Mouse (Mus musculus) adrenal gland, adult 10 weeks (tissue): Measurements from ENCODE around the gene Pold2. TPM values are rescaled to one million over a fixed set of nuclear protein-coding genes. Genes with fewer than 3 reads are reported as not detected.

Source experiments
- polyA plus RNA-seq: library from polyadenylated mRNA; stranded (reverse); fragments of 350-450 nt; fragmentation: Illumina TruSeq; extraction: RNeasy Lipid Tissue Mini Kit (QIAGEN cat#74804); gene quantifications from one replicate; pipeline ENCODE4 v1.2.3, GENCODE M21; 2014; ENCODE audit warnings: low read depth, low replicate concordance

Gene Pold2
- polyA plus RNA-seq, result 1.1 TPM

DNA sequence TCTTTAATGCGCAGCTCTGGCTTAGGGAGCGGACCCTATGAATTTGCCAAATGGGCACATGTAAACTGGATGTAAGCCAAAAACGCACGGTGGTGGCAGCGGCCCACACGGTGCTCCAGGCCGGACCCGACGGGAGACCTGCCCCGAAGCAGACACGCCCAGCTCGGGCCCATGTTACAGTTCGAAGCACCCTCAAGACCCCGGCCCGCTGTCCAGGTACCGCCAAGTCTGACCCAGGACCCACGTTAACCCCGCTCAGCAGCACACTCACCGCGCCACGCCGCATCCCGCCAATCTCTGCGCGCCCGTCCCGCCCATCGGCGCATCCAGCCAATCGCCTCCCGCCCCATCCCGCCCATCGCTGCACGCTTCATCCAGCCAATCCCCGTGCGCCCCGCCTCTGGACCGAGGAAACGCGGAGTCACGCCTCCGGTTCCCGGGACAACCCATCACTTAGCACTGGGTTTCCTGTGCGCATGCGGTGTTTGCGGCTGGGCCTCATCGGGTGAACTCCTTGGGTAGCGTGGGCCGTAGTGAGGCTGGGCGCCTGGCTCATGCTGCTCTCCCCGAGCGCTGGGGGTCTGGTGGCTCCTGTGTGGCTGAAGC lies at the start of gene Pold2:
Gene Pold2 (minus strand): TSS at position 372 of the 606 bp plus-strand sequence.

DNA sequence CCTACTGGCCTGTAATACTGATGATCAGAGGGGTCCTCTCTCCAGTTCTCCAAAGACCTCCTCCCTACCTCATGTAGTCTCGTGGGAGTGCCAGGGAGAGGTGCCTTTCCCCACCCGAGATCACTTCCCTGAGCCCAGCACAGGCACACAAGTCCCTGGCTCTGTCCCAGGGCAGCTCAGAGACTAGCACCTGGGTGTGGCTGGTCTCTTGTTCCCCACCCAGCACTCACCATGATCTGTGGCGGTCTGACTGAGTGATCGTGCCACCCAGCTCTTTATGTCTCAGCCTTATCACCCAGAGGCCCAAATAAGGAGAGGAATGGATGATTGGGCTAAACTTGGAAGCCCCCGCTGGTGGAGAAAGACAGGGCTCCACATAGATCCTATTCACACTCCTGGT lies 20.4 kb upstream of the Pold2 start, which contains the start of gene Myl7:
Gene Myl7 (minus strand): TSS at position 252 of the 400 bp plus-strand sequence.

DNA sequence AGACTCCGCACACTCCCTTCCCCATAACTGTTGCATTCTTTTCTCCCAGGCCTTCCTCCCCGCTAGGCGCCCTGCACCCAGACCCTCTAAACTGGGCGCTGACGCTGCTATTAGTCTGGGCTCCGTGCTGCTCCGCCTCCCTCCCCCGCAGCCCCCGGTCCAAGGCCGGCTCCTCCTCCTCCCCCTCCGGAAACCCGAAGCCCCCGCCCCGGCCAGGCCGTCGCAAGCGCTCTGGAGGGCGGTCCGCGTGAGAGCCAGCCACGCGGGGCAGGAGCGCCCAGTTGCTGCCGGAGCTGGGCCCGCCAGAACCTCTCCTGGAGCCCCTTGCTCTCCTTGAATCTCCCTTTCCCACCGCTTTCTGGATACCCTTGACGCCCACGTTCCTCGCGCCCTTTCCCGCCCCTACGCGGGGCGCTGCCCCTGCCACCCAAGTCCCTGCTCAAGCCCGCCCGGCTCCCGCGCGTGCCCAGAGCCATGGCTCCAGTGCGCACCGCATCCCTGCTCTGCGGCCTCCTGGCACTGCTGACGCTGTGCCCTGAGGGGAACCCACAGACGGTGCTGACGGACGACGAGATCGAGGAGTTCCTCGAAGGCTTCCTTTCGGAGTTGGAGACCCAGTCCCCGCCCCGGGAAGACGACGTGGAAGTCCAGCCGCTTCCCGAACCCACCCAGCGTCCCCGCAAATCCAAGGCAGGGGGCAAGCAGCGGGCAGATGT lies 16.3 kb downstream of the Pold2 start, which contains the start of gene Aebp1:
Gene Aebp1 (plus strand): TSS at position 270 of the 716 bp plus-strand sequence.

DNA sequence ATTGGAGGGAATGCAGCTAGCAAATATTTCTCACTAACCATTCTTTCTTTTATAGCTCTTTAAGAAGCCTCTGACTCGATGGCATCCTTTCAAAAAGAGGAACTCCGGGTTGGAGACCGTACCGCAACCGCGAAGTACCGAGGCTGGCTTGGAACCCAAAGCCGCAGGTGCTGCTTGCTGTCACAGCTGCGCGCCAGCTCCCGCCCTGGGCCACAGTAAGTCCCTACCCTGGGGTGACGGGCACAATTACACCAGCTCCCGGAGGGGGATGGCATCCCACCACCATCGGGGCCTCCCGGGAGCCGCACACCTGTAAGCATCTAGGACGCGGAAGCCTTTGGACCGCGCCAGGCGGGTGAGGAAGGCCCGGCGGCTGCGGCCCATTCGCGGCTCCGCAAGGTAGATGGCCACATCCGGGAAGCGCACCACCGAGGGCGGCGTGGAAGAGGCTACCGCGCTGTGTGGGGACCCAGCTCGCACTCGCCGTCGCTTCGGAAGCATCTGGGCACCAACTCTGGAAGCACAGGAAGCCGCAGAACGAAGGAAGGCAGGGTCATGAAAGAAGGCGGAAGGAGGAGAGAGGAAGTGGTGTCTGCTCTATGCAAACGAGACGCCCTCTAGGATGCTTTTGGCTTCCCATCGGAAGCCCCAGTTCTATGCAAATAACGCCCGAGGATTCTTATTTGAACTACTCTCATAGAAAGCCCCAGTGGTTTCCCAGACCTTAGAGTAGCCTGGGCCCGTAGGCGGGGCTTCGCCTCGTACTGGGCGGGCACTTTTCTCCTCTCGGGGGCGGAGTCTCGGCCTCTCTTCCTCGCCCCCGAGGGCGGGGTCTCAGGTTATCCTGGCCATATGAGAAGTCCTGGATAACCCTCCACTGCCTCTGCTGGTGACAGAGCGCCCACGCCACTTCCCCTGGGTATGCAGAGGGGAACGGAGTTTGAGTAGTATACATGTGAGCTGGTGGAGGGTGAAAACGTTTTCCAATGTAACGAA lies 40.5 kb downstream of the Pold2 start, which contains the start of gene Polm:
Gene Polm (minus strand): TSS at position 766 of the 996 bp plus-strand sequence.

Other genes with a start within 250 kb of the Pold2 start
- 10.4 TPM for gene Mrps24, start 162.6 kb downstream of the Pold2 start, polyA plus RNA-seq
- 7.7 TPM for gene Urgcp, start 115.9 kb downstream of the Pold2 start, polyA plus RNA-seq
- gene Dbnl, start 89.8 kb downstream of the Pold2 start, polyA plus RNA-seq, result 4.5 TPM
- gene Pgam2, start 74.6 kb downstream of the Pold2 start, polyA plus RNA-seq, result not detected
- gene Polm, start 40.3 kb downstream of the Pold2 start, polyA plus RNA-seq, result 0.47 TPM
- gene Aebp1, start 16.3 kb downstream of the Pold2 start, polyA plus RNA-seq, result 27.5 TPM
- gene Myl7, start 20.5 kb upstream of the Pold2 start, polyA plus RNA-seq, result not detected
- not detected for gene Gck, start 71.8 kb upstream of the Pold2 start, polyA plus RNA-seq
- gene Ykt6, start 77.4 kb upstream of the Pold2 start, polyA plus RNA-seq, result 47.7 TPM
- 3.1 TPM for gene Camk2b, start 188.1 kb upstream of the Pold2 start, polyA plus RNA-seq